Mouse (Mus musculus) thymus, postnatal 14 days (tissue): ENCODE results near the gene Aff1.

ENCODE experiments used
- DNase-seq: peaks from one replicate; pipeline ENCODE4 v3.0.0; 2021

Gene Aff1

DNA sequence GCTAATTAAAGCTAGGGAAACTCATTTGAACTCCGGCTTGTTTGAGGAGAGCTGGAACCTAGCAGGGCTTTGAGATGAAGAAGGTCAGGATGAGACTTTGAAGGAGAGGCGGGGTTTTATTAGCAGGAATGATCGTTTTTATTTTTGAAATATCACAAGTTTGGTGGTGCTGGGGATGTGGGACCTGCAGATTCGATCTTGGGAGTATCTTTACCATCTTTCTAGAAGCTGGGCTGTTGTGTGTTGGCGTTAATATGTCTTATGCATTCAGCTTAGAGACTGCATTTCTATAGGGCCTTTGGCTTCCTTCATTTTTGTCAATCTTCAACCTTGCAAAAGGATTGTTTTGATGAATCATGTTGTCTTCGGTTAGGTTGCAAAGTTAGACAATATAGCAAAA lies 1.9 kb downstream of the Aff1 start:
- DNase-seq = no peak

- DNase-seq = peak; percentile 24
Measured at GRCm38 (mm10) chr5:103697875-103698491, 5.8 kb downstream of the Aff1 start.

DNA sequence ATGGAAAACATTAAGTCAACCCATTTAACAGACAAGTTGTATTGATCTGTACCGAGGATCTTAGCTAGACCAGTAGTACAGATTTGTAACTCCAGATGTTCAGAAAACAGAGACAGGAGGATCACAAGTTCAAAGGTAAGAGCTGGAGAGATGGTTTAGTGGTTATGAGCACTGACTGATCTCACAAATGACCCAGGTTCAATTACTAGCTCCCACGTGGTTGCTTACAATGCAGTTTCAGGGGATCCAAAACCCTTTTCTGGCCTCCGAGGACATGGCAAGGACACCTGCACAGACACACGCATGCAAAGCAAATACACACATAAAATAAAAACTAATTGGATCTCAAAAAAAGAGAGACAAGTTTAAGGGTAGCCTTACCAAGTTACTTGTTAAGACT lies 6.4 kb downstream of the Aff1 start:
- no peak for DNase-seq

- no peak for DNase-seq
Measured at GRCm38 (mm10) chr5:103699537-103699936, 7.4 kb downstream of the Aff1 start.

GRCm38 (mm10) chr5:103700661-103701060 lies 8.5 kb downstream of the Aff1 start:
- no peak for DNase-seq

- DNase-seq = peak; percentile 37
Measured at GRCm38 (mm10) chr5:103701466-103701865, 9.3 kb downstream of the Aff1 start.

- DNase-seq = no peak
Measured at GRCm38 (mm10) chr5:103702527-103702926, 10.4 kb downstream of the Aff1 start.

DNA sequence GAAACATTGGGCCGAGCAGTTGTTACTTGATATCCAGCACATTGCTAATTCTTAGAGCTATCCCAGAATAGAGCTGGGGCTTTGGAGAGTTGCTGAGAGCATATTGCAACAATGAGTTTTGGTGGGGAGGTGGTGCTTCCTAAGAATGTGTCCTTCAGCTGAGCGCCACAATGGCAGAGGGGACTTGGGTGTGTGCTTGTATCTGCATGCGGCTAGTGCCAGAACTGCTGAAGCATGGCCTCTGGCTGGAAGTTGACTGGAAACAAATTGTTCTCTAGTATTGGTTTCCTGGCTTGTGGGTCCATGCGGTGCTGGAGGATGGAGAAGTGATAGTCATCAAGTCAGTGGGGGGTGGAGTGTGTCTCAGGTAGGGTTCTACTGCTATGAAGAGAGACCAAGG lies 13.2 kb downstream of the Aff1 start:
- DNase-seq = no peak

DNA sequence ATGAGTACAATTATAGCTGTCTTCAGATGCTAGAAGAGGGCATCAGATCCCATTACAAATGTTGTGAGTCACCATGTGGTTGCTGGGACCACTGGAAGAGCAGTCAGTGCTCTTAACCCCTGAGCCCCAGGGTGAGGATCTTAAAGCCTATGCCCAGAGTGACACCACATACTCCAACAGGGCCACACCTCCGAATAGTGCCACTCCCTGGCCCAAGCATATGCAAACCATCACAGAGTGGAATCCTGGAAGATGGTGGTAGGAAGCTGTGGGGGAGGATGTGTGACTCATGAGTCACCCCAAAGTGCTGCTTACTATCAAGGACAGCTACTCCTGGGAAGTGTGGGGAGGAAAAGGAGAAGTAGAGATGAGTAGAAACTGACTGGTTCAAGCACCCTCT lies 13.7 kb downstream of the Aff1 start:
- no peak for DNase-seq

DNA sequence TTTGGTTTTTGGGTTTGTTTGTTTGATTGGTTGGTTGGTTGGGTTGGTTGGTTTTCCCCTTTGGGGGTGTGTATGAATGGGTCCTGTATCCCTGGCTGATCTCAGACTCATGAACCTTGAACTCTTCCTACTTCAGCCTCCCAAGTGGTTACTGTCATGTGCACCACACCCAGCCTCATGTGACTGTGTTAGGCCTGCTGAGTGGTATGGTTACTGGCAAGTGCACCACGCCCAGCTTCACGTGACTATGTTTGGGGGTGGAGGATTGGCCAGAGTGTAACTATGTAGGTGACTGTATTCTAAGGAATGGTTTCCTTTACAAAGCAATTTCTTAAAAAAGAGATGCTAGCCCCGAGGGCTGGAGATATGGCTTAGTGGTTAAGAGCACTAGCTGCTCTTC lies 16.9 kb downstream of the Aff1 start:
- DNase-seq = no peak

- no peak for DNase-seq
Measured at GRCm38 (mm10) chr5:103711886-103712285, 19.7 kb downstream of the Aff1 start.

- no peak for DNase-seq
Measured at GRCm38 (mm10) chr5:103713422-103713821, 21.2 kb downstream of the Aff1 start.

DNA sequence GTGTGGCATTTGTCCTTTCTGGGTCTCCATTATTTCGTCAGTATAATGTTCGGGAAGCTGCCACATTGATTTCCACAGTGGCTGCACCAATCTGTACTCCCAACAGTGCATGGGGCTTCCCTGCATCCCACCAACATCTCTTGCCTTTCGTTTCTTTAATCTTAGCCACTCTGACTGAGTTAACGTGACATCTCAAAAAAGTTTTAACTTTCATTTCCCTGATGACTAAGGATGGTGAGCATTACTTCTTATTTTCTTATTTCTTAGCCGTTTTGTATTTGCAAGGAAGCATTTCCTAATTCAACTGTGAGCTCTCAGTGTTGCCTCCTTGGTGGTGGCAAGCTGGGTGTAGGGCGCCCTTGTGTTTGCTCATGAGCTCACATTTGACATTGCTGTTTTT lies 22.8 kb downstream of the Aff1 start:
- DNase-seq = no peak

- DNase-seq = no peak
Measured at GRCm38 (mm10) chr5:103716824-103717342, 24.7 kb downstream of the Aff1 start.

DNA sequence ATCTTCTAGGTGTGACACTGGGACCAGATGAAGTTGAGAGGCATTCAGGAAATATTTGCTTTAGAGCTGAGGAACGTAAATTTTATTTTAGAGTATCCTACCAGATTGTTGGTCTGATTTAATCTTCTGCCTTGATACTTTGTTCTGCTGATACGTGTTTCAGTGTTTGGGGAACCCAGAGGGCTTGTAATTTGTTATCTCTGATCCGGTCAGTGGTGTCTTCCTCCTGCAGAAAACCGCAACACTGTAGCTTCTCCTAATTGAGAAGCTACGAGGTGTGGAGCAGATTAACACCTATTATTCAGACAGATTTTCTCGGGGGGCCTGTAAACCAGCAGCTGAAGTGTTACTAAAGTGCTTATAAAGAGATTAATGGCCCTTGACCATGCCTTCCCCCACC lies 27.0 kb downstream of the Aff1 start:
- no peak for DNase-seq

DNA sequence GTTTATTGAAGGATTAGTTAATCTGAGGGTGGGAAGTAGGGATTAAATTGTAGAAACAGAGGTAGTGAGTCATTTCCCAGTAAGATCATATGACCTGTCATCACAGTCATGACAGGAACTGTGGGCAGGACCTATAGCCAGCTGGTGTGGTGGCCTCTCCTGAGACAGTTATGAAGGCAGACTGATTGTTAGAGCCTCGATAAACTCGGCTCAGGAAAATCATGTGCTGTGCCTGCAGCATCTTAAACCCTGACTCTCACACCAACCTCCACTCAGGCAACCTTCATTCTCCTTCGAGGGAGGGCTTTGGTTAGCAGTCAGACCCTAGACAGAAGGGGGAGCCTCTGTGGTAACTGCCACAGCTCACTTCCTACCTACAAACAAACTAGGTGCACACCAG lies 27.7 kb downstream of the Aff1 start:
- DNase-seq = peak; percentile 63

GRCm38 (mm10) chr5:103720967-103721366 lies 28.8 kb downstream of the Aff1 start:
- no peak for DNase-seq

- no peak for DNase-seq
Measured at GRCm38 (mm10) chr5:103721490-103721889, 29.3 kb downstream of the Aff1 start.

- peak; percentile 42 for DNase-seq
Measured at GRCm38 (mm10) chr5:103722721-103723120, 30.5 kb downstream of the Aff1 start.

GRCm38 (mm10) chr5:103724384-103724783 lies 32.2 kb downstream of the Aff1 start:
- DNase-seq = no peak

DNA sequence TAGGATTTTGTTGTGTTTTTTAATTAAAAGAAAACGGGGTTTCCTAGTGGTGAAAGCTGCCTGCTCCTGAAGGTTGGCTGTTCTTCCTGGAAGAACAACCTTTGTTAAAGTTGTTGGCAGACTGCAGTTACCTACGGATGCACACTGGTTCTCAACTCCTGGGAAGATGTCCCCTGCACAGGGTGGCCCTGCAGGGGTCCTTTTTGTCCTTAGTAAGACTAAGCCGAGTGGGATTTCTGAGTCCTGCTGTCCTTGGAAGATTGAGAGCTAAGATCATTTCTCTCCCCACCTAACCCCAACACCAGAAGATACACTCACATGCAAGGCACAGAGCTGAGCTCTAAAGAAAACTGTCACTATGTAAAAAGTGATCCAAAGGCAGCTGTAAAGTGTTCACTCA lies 32.6 kb downstream of the Aff1 start:
- no peak for DNase-seq

GRCm38 (mm10) chr5:103725268-103726149 lies 33.3 kb downstream of the Aff1 start:
- no peak for DNase-seq

GRCm38 (mm10) chr5:103726281-103726938 lies 34.2 kb downstream of the Aff1 start:
- peak; percentile 85 for DNase-seq
